ENCODE assay signal across 1 mouse cellular context in the genomic region with DNA sequence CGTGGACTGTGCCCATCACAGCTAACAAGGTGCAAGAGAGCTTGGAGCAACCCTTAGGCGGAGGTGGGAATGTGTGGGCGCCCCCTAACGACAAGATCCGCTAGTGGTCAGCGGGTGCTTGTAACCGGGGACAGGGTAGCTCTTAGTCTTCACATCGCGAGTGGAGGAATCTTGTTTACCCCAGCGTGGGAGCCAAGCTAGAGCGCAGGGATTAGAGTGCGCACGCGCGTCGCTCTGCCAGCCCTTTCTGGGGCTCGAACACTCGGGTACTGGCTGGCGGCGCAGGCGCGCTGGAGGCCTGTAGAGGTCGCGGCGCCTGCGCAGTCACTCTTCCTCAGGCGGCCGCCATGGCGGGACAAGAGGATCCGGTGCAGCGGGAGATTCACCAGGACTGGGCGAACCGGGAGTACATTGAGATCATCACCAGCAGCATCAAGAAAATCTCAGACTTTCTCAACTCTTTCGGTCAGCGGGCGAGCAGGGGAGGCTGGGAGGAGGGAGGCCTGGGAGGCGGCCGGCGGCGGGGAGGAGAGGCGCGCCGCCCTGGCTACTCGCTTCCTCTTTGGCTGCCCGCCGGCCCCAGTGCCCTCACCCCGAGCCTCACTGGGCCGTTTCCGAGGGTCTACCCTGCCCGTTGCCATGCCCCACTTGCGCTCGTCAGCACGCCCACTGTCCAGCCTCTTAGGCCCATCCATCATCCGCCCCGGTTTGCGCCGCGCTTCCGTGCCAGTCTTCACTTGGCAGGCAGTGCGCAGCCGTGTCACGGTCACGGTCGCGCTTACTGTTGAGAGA.
TF ChIP-seq lines count a peak whose summit lies in the region.

TSS of gene Brk1 (plus strand) at position 341 of the 792 bp plus-strand sequence.

TF ChIP-seq in CH12.LX, 34 proteins besides CTCF, POLR2A, EP300 and RAD21 (continued from another document):
- TF ChIP-seq USF1 (IDR thresholded peaks at IDR 0.05; ENCODE audit: low read depth, low read length) (no peak), E2F4 (IDR thresholded peaks at IDR 0.05; ENCODE audit: insufficient replicate concordance, low read depth, low read length) (no peak), CHD1 (IDR thresholded peaks at IDR 0.05; ENCODE audit: low read depth, low read length) (no peak), NELFE (IDR thresholded peaks at IDR 0.05; ENCODE audit: low read depth, low read length) (peak; percentile 92), ZKSCAN1 (IDR thresholded peaks at IDR 0.05; ENCODE audit: borderline replicate concordance, low read depth, low read length) (no peak), ZC3H11A (IDR thresholded peaks at IDR 0.05; ENCODE audit: low read depth, low read length) (no peak), ZMIZ1 (IDR thresholded peaks at IDR 0.05; ENCODE audit: low read depth, low read length) (peak; percentile 63; the same call in 1 of the 2 replicates), HCFC1 (IDR thresholded peaks at IDR 0.05; ENCODE audit: low read depth, low read length) (peak; percentile 74), MYC (IDR thresholded peaks at IDR 0.05; ENCODE audit: low read depth, low read length) (0 out of 2 replicates have a peak, but pooled peaks have one; percentile 37), NRF1 (IDR thresholded peaks at IDR 0.05; ENCODE audit: low read depth, low read length) (peak; percentile 97), POLR2AphosphoS2 (IDR thresholded peaks at IDR 0.05; ENCODE audit: low read depth, low read length) (peak; percentile 78; the same call in 1 of the 2 replicates), CHD2 (IDR thresholded peaks at IDR 0.05; ENCODE audit: low read length) (peak; percentile 36; the same call in 1 of the 2 replicates), GABPA (IDR thresholded peaks at IDR 0.05; ENCODE audit: insufficient replicate concordance, low read depth, low read length) (no peak), MAFK (IDR thresholded peaks at IDR 0.05; ENCODE audit: insufficient replicate concordance, low read length) (no peak), JUN (IDR thresholded peaks at IDR 0.05; ENCODE audit: insufficient read depth, low read depth, low read length) (no peak), JUND (conservative IDR thresholded peaks at IDR 0.05; ENCODE audit: low read depth, low read length) (no peak), MAZ (IDR thresholded peaks at IDR 0.05; ENCODE audit: low read depth, low read length) (no peak), RCOR1 (conservative IDR thresholded peaks at IDR 0.05; ENCODE audit: low read depth, low read length) (peak; percentile 50; the same call in 1 of the 2 replicates), ZNF384 (IDR thresholded peaks at IDR 0.05; ENCODE audit: low read depth, low read length) (no peak), PAX5 (IDR thresholded peaks at IDR 0.05; ENCODE audit: low read length) (no peak), MAX (IDR thresholded peaks at IDR 0.05; ENCODE audit: low read length) (0 out of 2 replicates have a peak, but pooled peaks have one; percentile 22), TBP (conservative IDR thresholded peaks at IDR 0.05; ENCODE audit: low read depth, low read length) (peak; percentile 59; the same call in 1 of the 2 replicates), BHLHE40 (IDR thresholded peaks at IDR 0.05; ENCODE audit: low read depth, low read length) (no peak), TCF12 (IDR thresholded peaks at IDR 0.05; ENCODE audit: low read depth, low read length) (peak; percentile 82), SIN3A (IDR thresholded peaks at IDR 0.05; ENCODE audit: low read length) (peak; percentile 78), SMC3 (IDR thresholded peaks at IDR 0.05; ENCODE audit: low read depth, low read length) (no peak), ELF1 (IDR thresholded peaks at IDR 0.05; ENCODE audit: low read depth, low read length) (peak; percentile 16; the same call in 1 of the 2 replicates), IRF4 (IDR thresholded peaks at IDR 0.05; ENCODE audit: low read depth, low read length) (peak; percentile 63), UBTF (IDR thresholded peaks at IDR 0.05; ENCODE audit: low read depth, low read length) (0 out of 2 replicates have a peak, but pooled peaks have one; percentile 36)
TF ChIP-seq in CH12.LX: peak in this region for 18.
